Mouse (Mus musculus) liver, postnatal 0 days (tissue): Measurements from ENCODE around the gene Pde4b.
"Not testable (repeated sequence)": the region's sequence is repeated elsewhere in the genome, so short reads cannot be mapped to it uniquely, and the experiment has no call there.

ENCODE experiments used
- CTCF ChIP-seq: sonication (generic); IDR thresholded peaks from 2 replicates; pipeline ENCODE4 v1.5.1; 2016; ENCODE audit warnings: antibody characterized with exemption, low read depth
- EP300 ChIP-seq: IDR thresholded peaks from 2 replicates; pipeline ENCODE4 v1.6.1; 2016; ENCODE audit warnings: antibody characterized with exemption, low read depth, mild to moderate bottlenecking

DNA sequence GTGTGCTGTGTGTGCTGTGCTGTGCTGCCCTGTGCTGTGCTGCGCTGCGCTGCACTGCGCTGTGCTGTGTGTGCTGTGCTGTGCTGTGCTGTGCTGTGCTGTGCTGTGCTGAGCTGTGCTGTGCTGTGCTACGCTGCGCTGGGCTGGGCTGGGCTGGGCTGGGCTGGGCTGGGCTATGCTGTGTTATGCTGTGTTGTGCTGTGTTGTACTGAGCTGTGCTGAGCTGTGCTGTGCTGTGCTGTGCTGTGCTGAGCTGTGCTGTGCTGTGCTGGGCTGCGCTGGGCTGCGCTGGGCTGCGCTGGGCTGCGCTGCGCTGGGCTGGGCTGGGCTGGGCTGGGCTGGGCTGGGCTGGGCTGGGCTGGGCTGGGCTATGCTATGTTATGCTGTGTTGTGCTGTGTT lies 406.9 kb downstream of the Pde4b start:
- not testable (repeated sequence) for TF ChIP-seq CTCF, EP300
